Mouse (Mus musculus) gastrocnemius, adult 2 months (tissue): Measurements from ENCODE around the gene P2rx1. TPM values are rescaled to one million over a fixed set of nuclear protein-coding genes. Genes with fewer than 3 reads are reported as not detected.

Source experiments
- DNase-seq: peaks from one replicate; pipeline ENCODE4 v3.0.0; 2022
- H3K27ac ChIP-seq: fragments of 200-600 bp; 2 replicates; pipeline ENCODE4 v1.8.1; 2022; ENCODE audit warnings: mild to moderate bottlenecking
- H3K4me3 ChIP-seq: fragments of 200-600 bp; 2 replicates; pipeline ENCODE4 v1.8.1; 2022; ENCODE audit warnings: mild to moderate bottlenecking, moderate library complexity
- CTCF ChIP-seq: fragments of 200-600 bp; IDR thresholded peaks from 2 replicates; pipeline ENCODE4 v1.8.1; 2022; ENCODE audit warnings: antibody characterized with exemption, mild to moderate bottlenecking, moderate library complexity
- intact Hi-C: fragments of 180-260 bp; cut with DNase I; formaldehyde crosslinking; loops from one replicate; pipeline ENCODE4 v1.15.1; 2025
- total RNA-seq, 2 experiments: library from RNA; stranded (reverse); gene quantifications; 2 replicates each; pipeline ENCODE4 v1.2.3; 2021

Gene P2rx1
- total RNA-seq, 2 experiments from 2014 or later, result 0.15 to 0.56 TPM

GRCm38 (mm10) chr11:72961072-72961980, 37.6 kb upstream of the P2rx1 start, which contains the start of gene Atp2a3:
TSS of gene Atp2a3 (plus strand) at chr11:72961169.
- no peak for TF ChIP-seq CTCF
- intact Hi-C loops, result no loop called here
- DNase-seq, result peak; percentile 59
- H3K4me3 ChIP-seq, result peak within 1 kb of the TSS; percentile 72
- peak within 1 kb of the TSS; percentile 65 for H3K27ac ChIP-seq

GRCm38 (mm10) chr11:72962378-72962777, 36.5 kb upstream of the P2rx1 start:
- no peak for TF ChIP-seq CTCF
- DNase-seq, result peak; percentile 3
- intact Hi-C loops, result no loop called here
- Histone ChIP-seq H3K27ac (peak overlapping the region; percentile 24; the same call in 1 of the 2 replicates), H3K4me3 (peak overlapping the region; percentile 26)

- no peak for TF ChIP-seq CTCF
Measured at GRCm38 (mm10) chr11:72963058-72963788, 35.7 kb upstream of the P2rx1 start.

GRCm38 (mm10) chr11:72963789-72964294, 35.1 kb upstream of the P2rx1 start:
- intact Hi-C loops, result no loop called here
- Histone ChIP-seq H3K4me3 (no peak overlapping the region), H3K27ac (no peak overlapping the region; the same call in 1 of the 2 replicates)
- no peak for DNase-seq
- TF ChIP-seq CTCF, result no peak

More at GRCm38 (mm10) chr11:72963058-72963788, 35.7 kb upstream of the P2rx1 start:
- Histone ChIP-seq H3K4me3 (peak overlapping the region; percentile 26; the same call in 1 of the 2 replicates), H3K27ac (0 out of 2 replicates have a peak overlapping the region, but pooled peaks have one; percentile 24)
- intact Hi-C loops, result no loop called here
- peak; percentile 8 for DNase-seq

- no peak for DNase-seq
- H3K4me3 ChIP-seq, result no peak overlapping the region
- no peak for TF ChIP-seq CTCF
- no peak overlapping the region for H3K27ac ChIP-seq
- intact Hi-C loops, result no loop called here
Measured at GRCm38 (mm10) chr11:72974995-72975503, 23.9 kb upstream of the P2rx1 start.

GRCm38 (mm10) chr11:72982516-72982915, 16.4 kb upstream of the P2rx1 start:
- no peak overlapping the region for H3K4me3 ChIP-seq
- no peak for DNase-seq
- TF ChIP-seq CTCF, result no peak
- H3K27ac ChIP-seq, result no peak overlapping the region
- intact Hi-C loops, result loop anchor here (5.0 kb wide), 1 partner anchor 55 kb away; no protein-coding TSS in a partner anchor

GRCm38 (mm10) chr11:72983283-72983682, 15.6 kb upstream of the P2rx1 start:
- peak; percentile 55 for TF ChIP-seq CTCF
- Histone ChIP-seq H3K4me3 (no peak overlapping the region), H3K27ac (no peak overlapping the region)
- intact Hi-C loops, result loop anchor here (5.0 kb wide), 1 partner anchor 56 kb away; no protein-coding TSS in a partner anchor
- no peak for DNase-seq

- TF ChIP-seq CTCF, result no peak
- intact Hi-C loops, result no loop called here
- no peak for DNase-seq
- Histone ChIP-seq H3K27ac (peak overlapping the region; percentile 43; the same call in 1 of the 2 replicates), H3K4me3 (no peak overlapping the region)
Measured at GRCm38 (mm10) chr11:72986745-72987144, 12.2 kb upstream of the P2rx1 start.

GRCm38 (mm10) chr11:72987234-72987633, 11.7 kb upstream of the P2rx1 start:
- TF ChIP-seq CTCF, result no peak
- Histone ChIP-seq H3K4me3 (no peak overlapping the region), H3K27ac (peak overlapping the region; percentile 43)
- intact Hi-C loops, result no loop called here
- no peak for DNase-seq

- intact Hi-C loops, result no loop called here
- TF ChIP-seq CTCF, result no peak
Measured at GRCm38 (mm10) chr11:72987807-72988206, 11.1 kb upstream of the P2rx1 start.

GRCm38 (mm10) chr11:72989044-72989443, 9.9 kb upstream of the P2rx1 start:
- DNase-seq, result no peak
- no peak for TF ChIP-seq CTCF
- Histone ChIP-seq H3K27ac (no peak overlapping the region), H3K4me3 (no peak overlapping the region)
- intact Hi-C loops, result no loop called here

More at GRCm38 (mm10) chr11:72987807-72988206, 11.1 kb upstream of the P2rx1 start:
- no peak overlapping the region for H3K4me3 ChIP-seq
- H3K27ac ChIP-seq, result peak overlapping the region; percentile 43; the same call in 1 of the 2 replicates
- DNase-seq, result no peak

GRCm38 (mm10) chr11:72990688-72991087, 8.2 kb upstream of the P2rx1 start:
- no peak overlapping the region for H3K27ac ChIP-seq
- no peak for DNase-seq
- no peak overlapping the region for H3K4me3 ChIP-seq
- no peak for TF ChIP-seq CTCF
- intact Hi-C loops, result no loop called here
